Mouse (Mus musculus): ENCODE measurements around the gene Asah2.

DNA sequence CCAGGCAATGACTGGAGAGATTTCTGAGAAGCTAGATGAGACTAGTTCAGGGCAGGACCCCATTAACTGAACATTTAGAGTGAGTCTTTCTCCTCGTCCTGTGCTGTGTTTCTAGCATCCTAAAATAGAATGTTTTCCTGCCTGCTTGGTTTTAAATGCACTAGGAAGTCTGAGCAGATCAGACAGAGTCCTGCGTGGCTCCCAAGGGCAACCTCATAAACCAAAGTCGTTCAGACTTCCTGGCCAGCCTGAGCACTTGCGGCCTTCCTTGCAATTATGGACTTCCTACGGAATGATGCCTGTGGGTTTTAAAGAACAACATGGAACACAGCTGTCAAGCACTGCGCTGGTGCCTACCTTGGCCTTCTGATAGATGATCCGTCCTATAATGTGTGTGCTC lies 89.4 kb downstream of the Asah2 start:
- TF ChIP-seq CTCF (IDR thresholded peaks at IDR 0.05; ENCODE audit: low read depth, low read length) (no peak), POLR2A (IDR thresholded peaks at IDR 0.05; ENCODE audit: insufficient read depth, low read length) (no peak)
